Mouse (Mus musculus) natural killer cell, adult 2 months (primary cell): Measurements from ENCODE around the gene Ncbp1.

Experiments used
- DNase-seq, 2 experiments: peaks; one replicate each; pipeline ENCODE4 v3.0.0; 2022; ENCODE audit warnings: low spot score in 2 of 2

Gene Ncbp1

DNA sequence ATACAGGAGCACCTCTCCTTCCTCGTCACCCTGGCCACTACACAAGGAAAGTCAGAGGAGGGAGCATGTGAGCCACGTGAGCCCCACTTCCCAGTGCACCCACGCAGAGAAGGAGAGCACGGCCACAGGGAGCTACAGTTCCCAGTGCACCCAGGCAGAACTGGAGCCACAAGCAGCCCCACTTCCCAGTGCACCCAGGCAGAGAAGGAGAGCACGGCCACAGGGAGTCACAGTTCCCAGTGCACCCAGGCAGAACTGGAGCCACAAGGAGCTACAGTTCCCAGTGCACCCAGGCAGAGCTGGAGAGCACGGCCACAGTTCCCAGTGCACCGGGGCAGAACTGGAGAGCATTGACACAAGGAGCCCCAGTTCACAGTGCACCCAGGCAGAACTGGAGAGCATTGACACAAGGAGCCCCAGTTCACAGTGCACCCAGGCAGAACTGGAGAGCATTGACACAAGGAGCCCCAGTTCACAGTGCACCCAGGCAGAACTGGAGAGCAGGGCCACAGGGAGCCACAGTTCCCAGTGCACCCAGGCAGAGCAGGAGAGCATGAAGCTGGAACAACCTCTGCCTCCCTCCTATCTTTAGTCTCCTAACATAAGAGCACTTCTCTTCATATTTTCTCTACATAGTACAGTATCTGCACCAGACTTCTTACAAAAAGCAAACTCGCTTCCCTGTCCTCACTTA is 9.0 kb upstream of the Ncbp1 start:
- no peak for DNase-seq

DNA sequence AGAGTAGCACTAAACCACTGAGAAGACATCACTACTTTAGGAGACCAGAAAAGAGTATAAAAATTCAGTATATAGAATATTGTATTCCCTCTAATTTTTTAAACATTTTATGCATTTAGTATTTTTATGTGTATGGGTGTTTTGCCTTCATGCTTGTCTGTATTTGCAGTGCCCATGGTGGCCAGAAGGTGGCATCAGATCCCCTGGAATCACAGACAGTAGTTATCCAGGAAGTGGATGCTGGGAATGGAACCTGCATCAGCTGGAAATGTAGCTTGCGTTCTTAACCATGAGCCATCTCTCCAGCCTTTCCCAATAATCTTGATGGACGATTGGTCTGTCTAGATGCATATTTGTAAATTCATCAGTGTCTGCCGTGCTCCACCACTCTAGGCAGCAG is 8.2 kb upstream of the Ncbp1 start:
- DNase-seq: peak; percentile 13 to 47

DNA sequence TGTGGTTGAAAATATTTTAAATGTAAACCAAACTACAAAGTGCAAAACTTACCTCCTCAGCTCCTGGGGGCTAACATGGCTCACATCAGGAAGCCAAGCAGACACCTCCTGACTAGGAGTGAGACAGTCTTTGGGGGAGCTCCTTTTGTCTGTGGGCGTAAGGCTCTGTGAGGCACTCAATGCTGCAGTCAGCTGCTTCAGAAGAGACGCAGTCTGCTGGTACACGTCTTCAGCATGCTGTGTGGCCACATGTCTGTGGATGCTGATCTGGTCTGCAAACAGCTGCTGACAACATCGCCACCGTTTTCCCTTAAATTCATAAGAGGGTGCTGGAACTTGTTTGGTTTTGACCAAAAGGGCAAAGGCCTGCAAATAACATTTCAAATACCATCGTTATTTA is 6.6 kb upstream of the Ncbp1 start:
- no peak for DNase-seq

DNA sequence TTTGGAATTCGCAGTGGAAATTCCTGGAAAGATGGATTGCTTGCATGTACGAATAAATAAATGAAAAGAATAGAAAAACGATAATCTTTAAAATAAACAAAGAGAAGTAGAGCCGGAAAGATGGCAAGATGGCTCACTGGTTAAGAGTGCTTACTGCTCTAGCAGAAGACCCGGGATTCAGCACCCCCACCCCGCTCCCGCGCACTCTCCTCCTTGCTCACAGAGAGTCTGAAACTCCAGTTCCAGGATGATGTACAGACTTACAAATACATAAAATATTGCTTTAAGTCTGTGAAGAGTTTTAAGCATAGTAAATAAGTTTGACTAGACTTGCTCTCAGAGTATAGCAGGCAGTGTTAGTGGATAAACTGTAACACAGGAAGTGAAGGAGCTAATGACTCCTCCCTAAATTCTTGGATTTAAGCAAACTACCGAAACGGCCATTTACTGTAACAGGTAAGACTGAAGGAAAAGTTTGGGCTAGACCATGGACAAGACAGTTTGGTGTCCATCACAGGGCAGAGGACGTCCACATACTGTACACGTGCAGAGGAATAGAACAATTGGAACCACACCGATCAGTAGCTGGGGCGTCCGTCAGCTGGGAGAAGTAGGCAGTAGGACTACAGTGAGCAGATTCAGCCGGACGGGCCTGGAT is 655 bp upstream of the Ncbp1 start:
- DNase-seq: no peak

DNA sequence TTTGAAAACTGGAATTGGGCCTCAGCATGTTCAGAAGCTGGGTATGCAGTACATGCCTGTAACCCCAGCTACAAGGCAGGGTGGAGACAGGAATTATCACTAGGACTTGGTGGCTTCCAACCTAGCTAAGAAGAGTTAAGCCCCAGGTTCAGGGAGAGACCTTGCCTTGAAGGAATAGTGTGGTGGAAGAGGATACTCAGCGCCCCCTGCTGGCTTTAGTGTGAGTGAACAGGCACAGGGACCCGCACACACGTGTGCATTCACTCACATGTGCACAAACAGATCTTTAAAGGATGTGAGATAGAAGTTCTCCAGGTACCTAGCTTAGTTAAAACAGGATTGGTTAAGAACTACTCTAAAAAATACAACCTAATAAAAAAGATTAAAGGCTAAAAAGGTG is 5.9 kb downstream of the Ncbp1 start:
- peak in 1 of 2 experiments; percentile 36 for DNase-seq

DNA sequence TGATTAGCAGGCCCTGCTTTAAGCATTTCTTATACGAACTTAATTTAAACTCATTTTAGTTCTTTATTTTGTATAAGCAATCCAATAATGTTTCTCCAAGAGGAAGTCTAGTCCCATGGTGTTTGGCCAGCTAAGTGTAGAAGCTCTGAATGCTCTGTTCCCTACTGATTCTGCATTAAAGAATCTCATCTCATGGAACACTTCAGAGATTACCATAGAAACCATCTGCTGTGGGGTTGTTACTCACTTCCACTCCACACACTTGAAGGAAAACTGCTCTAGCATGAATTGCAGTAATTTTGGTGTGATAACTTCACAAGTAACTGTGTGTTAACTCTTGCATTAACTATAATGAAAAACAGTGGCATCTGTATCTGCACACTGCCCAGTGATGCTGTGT is 8.5 kb downstream of the Ncbp1 start:
- no peak for DNase-seq

DNA sequence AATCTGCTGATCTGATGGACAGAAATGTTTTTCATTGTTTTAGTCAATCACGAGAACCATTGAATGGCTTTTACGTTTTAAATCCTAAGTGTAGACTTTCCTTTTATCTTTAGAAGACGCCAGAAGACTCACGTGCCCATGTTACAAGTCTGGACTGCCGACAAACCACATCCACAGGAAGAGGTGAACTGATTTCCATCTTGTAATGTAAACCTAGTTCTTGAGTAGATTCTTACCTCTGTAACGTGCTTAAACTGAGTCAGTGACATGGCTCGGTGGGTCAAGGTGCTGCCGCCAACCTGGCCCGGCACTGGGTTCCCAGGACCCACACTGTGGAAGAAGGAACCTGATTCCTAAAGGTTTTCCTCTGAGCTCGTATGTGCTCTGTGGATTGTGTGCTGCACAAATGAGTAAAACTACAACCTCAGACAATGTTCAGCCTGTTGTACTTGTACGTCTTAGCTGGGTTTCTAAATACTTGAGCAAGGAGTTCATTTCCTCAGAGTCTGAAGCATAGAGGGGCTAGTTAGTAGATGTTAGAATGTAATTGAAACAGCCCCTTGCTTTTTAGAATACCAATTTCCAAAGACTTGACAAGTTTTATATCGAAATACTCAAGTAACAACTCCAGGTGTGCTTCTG is 13.6 kb downstream of the Ncbp1 start:
- DNase-seq: peak; percentile 11 to 18

DNA sequence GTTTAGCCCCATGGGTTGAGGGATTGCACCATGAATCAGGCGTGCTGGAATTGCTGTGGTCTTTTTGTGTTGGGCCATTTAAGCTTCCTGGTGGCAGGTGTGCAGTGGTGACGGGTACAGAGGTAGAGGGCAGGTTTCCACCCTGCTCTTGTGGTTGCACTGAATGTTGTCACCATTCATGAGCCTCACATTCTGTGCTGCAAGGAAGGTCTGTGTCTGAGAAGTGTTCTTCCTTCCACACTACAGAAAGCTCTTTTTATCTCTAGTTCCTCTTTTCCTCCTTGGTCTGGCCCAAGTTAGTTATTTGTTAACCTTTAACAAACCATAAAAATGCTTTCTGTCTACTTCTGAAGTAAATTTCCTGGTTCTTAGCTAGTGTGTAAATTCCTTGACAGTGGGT is 25.6 kb downstream of the Ncbp1 start:
- no peak for DNase-seq

DNA sequence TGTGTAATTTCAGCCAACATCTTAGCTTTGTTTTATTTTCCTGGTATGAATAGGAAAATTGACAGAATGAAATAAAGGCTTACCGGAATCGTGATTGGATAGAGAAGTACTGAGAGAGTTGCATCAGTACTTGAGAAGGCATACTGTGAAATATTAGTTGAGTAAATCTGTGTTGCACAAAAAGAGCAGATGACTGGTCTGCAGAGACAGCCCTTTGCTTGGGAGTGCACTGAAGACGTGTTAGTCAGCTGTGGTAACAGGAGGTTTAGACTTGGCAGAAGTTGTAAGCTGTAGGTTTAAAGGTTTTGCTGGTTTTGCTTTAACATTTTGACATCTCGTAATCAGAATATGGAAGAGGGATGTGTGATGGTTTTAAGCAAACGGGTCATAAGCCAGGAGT is 27.4 kb downstream of the Ncbp1 start:
- DNase-seq: no peak

DNA sequence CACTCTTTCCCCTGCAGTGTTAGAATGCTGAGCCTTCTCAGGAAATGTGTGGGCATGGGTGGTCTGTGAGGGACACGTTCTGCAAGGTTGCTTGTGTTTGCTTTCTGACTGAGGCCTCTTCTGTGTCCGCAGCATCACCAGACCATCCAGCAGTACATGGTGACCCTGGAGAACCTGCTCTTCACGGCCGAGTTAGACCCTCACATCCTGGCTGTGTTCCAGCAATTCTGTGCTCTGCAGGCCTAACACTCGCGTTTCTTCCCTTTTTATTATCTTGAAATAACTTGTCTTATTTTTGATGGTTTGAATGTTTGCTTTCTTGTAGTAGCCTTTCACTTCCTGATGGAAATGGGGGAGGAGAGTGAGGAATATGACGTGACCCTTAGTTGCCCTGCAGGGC is 33.3 kb downstream of the Ncbp1 start:
- no peak for DNase-seq

DNA sequence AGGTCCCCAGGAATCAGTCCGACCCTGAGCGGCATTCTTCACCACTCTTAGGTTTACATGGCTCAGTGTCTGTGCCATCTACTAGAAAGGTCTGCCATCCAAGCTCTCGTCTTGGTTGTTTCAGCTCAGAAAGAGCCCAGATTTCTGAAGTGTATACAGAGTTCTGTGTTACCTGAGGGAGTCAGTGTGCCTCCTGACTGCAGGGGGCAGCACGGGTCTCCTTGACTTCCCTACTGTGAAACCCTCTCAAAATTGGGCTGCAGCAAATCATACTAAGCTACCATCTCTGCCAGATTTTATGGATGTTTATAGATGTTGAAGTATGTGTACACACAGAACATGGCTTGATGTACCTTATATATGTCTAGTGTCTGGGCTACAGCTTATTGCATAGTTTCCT is 37.9 kb downstream of the Ncbp1 start:
- no peak for DNase-seq

DNA sequence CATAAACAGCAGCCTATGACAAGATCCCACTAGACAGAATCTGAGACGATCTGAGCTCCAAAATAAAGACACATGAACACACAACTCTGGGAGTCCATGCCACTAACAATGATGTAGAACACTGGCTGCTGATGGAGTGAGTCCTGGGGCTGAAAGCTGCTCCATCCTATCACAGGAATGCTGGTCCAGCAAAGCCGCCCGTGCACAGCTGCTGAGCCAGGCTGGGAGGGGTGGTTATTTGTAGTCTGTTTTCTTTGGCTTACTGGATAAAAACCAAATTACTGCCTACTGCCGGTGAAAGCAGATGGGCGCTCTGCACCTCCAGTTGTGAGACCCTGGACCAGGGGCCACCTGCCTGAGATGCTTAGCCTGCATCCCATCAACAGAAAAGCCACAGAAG is 38.6 kb downstream of the Ncbp1 start:
- DNase-seq: no peak

DNA sequence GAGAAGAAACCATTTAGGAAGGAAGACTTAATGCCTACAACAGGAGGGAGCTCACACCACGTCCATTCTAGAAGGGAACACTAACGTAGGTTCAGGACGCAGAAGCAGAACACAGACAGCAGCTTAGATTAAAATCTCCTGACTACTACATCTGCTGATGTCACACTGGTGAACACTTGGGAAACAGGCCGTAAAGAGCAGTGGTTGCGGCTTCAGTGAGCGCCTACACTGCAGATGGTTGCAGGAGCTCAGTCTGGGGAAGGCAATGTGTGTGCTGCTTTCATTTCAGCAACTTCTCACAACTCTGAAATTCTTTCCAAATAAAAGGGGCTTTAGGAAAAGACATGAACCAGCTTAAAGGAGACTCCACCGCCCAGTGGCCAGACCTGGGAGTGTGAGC is 39.1 kb downstream of the Ncbp1 start:
- no peak for DNase-seq

DNA sequence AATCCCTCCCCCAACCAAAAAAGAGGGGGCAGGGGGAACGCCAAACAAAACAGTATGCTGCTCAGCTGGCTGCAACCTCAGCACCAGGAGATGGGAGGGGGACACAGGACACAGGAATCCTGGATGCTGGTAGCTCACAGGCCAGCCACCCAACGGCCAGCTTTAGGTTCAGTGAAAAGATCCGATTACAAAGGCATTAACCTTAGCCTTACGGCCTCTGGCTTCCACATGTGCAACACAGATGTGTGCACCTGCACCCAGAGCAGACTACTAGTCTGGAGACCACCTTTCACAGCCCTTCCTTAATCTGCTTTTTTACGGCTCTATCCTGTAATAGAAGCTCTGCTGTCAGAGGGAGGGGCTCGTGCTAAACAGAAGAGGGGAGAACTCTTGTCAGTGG is 42.8 kb downstream of the Ncbp1 start:
- no peak for DNase-seq

DNA sequence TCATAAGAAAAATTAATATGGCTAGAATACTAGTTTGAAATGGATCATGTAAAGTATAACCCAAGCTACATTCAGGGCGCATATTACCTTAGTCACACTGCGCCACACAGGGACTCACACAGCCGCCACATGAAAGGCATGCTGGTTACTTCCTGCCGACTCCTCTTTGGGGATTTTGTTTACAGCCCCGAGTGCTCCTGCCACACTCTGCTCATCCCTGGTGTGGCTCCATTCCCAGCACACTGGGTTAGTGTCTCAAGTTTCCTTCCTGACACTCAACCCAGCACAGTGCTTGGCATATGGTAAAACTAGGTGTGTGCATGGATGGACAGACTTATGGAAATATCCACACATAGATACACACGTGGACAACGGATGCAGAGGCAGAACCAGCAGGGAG is 43.8 kb downstream of the Ncbp1 start:
- DNase-seq: no peak

DNA sequence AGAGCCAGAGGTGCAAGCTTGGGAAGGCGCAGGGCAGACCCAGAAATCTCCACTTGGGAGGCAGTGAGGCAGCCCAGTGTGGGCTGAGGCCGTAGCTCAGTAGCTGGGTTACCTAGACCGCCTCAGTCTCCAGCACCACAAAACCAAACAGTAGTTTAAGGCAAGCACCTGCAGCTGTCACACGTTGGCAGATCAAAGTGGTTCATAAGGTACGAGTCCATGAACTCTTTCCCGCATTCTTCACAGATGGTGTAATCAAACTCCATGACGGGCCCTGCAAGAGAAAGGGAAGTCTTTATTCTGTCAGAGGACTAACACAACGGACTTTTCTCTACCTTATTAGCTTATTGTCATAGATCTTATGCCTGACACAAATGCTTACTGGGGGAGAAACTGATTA is 47.0 kb downstream of the Ncbp1 start:
- DNase-seq: no peak

DNA sequence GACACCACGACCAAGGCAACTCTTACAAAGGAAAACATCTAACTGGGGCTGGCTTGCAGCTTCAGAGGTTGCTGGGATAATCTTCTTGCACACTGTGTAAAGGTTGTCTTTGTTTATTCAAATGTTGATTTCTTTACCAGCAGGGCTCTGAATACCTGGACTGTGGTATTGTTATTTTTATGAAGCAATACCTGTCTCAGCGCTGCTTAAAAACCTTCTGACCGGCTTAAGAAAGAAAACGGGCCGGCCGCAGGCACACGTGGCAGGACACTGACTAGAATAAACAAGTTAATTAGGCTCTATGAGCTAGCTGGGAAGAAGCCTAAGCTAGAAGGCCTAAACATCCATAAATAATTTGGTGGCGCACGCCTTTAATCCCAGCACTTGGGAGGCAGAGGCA is 47.5 kb downstream of the Ncbp1 start:
- no peak for DNase-seq

DNA sequence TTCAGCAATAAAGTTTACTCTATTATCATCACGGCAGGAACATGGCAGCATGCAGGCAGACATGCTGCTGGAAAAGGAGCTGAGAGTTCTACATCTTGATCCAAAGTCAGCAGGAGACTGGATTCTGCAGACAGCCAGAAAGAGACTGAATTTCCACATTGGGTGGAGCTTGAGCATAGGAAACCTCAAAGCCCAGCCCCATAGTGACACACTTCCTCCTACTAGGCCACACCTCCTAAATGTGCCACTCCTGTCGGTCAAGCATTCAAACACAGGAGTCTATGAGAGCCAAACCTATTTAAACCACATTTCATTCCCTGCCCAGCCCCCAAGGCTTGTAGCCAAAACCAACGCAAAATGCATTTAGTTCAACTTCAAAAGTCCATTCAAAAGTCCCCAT is 48.1 kb downstream of the Ncbp1 start:
- no peak for DNase-seq

DNA sequence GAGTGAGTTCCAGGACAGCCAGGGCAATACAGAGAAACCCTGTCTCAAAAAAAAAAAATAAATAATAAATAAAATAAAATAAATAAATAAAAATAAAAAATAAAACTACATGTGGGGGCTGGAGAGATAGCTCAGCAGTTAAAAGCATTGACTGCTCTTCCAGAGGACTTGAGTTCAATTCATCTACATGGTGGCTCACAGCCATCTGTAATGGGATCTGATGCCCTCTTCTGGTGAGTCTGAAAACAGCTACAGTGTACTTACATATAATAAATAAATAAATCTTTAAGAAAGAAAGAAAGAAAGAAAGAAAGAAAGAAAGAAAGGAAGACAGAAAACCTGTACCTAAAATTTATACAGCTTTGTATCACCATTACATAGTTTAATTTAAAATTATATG is 53.6 kb downstream of the Ncbp1 start:
- DNase-seq: peak in 1 of 2 experiments; percentile 29

DNA sequence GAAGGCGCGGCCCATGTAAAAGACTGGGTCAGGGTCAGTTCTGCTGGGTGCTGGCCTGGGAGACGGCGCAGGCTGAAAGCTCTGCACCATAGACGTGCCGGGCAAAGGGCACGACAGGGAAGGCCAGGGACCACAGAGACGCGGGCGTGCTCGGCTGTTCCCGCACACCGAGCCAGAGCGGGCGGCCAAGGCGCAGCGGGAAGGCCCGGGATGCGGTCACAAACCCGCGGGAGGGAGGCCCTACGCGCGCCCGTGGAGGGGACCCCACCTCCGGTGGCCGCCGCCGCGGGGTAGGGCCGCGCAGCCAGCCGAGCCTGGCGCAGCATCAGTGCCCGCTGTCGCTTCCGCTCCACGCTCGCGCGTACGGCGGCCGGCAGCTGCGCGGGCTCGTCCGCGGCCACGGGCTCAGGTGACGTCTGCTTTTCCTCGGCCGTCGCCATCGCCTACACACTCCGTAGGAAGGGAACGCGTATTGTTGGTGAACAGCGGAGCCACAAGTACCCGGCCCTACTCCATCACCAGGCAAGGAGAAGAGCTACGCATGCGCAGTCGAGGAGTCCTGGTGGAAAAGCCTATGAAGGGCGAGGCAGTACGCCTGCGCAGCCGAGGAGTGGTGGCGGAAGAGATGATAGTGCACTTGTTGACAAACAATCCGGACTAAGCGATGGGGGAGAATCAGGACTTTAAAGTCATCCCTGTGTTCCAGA is 57.5 kb downstream of the Ncbp1 start, which contains the start of gene Xpa:
Xpa (minus strand) TSS at position 531 of the 707 bp plus-strand sequence.
- DNase-seq: peak; percentile 91 to 93

DNA sequence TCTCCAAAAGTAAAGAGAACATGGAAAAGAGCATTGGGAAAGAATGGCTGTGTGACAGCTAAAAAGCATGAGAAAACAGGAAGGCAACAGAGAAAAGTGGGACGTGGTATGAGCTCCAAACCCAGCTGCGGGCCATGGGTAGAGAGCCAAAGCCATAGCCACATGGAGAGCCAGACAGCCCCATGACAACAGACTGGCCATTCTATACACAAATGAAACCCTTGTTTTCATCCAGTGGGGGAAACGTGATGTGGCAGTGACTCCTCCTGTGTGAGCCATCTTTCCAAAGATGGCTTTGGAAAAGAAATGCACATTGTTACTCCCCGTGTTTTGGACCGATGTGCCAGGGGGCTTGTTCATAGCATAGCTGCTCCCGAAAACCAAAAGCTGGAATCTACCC is 58.1 kb downstream of the Ncbp1 start:
- DNase-seq: no peak

DNA sequence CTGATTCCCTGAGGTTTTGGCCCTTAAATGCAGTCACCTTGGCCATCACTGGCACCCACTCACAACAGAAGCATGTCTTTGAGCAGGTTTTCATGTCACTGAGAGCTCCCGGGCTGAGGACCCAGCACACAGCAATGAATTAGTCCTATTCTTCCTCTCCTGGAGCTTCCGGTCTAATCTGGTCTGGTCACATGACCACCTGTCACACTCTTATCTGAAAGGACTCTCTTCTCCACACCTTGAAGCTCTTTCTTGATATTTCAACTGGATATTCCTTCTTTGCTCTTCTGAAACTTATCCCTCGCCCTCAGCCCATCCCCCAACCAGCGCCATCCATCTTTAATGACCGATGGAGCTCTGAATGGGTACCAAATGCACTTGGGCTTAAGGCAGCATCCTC is 59.7 kb downstream of the Ncbp1 start:
- DNase-seq: no peak
